Mouse (Mus musculus): ENCODE data around the gene Nt5c2.
"Not testable (repeated sequence)": the region's sequence is repeated elsewhere in the genome, so short reads cannot be mapped to it uniquely, and the experiment has no call there.

The Nt5c2 gene

DNA sequence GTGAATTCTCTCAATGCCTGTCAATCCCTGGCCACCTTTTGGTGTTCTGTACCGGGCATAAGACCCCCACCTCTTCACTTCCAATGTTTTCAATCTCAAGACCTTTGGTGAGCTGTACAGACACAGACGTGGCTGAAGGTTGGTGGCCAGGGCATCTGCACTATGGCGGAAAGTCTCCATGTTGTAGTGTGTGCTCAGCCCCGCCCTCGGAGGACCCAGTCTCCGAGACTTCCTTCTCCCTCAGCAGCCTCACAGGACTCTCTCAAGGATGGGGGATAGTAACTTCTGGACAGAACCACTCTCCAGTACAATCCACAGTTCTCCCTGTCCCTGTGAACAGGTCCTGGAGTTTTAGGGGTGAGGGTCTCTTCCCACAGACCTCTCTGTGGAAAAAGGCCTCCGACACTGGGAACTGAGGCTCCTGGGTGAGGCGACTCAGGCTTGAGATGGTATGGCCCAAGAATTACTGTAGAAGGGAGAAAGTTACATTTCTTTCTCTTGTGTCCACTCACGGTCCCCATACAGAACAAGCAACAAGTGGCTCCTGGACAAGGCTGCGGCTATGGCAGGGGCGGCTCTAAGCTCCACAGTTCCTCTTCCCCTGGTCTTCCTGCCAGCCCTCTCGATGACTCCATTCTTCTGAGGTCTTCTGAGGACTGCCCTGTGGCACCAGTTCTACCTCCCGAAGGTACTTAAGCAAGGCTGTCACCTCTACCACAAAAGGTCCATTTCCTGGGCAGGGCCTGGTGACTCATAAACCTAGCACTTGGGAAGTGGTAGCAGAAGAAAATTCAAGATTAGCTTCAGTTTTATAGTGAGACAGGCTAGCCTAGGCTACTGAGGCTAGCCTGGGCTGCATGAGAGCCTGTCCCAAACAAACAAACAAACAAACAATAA lies 30.0 kb downstream of the Nt5c2 start:
- no peak for DNase-seq

DNA sequence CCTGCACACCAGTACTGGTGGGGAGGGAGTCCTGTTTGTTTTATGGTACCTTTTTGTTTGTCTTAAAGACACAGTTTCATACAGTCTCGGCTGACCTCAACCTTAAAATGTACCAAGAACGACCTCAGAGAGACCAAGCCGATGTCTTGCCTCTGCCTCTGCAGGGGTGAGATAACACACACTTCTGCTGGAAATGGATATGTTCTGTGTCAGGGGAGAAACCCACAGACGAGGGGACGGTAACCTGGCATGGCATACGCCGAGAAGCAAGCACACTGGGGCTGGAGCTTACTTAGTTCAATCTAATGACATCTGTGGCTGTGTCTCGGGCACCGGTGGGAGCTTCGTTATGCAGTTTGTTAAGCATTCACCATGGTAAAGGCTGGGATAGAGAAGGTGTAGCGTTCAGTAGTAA lies 31.0 kb downstream of the Nt5c2 start:
- no peak for DNase-seq

DNA sequence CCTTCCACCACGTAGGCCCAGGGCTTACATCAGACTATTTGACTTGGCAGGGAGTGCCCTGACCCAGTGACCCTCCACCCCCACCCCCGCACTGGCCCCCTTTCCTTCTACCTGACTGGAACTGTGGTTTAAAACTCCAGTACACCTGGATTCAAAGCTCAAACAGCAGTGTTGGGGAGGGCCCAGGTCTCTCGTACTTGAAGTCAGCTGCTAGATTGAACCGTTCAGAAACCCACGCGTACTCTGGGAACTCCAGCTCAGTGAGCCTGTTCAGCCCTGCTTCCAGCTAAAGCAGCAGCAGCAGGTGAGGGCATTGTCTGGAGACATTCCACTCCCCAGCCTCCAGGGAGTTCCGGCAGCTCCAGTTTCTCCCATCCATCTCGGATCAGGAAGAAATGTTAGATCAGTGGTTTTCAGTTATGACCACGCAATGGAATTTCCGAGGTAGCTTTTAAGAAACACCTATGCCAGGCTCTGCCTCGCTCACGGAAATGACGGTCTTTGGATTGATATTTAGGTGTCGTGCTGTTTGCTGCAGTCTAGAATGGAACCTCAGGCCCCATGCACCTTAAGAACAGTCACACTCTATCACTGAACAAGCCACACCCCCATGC lies 31.5 kb downstream of the Nt5c2 start:
- DNase-seq = no peak

DNA sequence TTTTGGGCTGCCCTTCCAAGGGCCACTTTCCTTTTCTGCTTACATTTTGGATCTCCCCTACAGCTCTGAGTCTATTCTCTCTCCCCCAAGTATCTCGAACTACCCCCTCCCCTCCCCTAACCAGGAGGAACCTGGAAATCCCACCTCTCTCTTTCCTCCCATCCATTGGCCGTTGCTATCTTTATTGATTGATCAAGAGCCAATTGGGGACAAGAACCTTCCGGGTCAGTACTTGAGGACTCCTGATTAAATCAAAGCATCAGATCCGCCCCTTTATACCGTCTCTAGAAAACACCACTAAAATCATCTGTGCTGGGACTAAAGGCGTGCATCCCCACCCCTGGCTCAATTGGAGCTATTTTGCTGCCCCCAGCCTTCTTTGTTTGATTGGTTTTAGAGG lies 33.5 kb downstream of the Nt5c2 start:
- DNase-seq = no peak

DNA sequence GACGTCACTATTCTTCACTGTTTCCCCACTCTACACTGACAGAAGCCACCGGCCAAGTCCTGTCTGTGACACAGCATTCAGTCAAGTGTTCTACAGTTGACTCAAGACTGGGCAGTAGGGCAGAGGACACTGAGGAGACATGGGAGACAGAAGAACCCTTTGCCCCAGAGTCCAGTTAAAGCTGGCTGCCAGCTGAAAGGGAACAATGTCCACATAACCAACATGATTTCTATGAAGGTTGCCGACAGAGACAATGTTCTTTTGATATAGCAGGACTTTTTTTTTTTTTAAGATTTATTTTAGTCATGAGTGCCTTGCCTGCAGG lies 35.2 kb downstream of the Nt5c2 start:
- no peak for DNase-seq

DNA sequence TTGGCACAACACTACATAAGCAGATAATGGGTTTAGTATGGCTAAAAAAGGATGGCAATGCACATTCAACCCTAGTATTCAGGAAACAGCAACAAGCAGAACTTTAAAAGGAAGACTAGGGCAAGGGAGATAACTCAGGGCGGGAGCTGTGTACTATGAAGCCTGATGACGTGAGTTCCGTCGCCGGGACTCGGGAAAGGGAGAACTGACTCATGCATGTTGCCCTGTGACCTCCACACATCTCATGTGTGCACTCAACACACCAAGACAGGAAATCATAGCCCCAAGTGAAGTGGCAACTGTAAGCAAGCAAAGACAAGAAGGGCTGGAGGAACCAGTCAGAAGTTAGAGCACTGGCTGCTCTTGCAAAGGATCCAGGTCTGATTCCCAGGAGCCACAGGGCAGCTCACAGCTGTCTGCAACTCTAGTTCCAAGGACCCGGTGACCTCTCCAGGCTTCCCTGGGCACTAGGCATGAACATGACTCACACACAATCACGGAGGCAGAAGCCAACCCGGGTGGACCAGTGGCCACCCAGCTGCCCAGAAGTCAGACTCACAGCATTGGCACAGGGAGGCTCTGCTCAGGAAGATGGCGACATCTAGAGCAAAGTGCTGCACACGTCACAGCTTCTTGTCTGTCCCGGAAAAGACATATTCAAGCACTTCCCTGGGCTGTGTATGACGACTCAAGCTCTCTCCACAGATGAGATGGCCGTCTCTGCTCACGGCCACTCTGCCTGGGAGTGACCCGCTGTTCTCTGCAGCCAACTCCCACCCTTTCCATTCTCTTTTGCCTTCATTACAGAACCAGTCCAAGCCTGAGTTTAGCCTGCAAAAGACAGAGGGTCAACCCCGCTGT lies 35.8 kb downstream of the Nt5c2 start:
- no peak for DNase-seq

DNA sequence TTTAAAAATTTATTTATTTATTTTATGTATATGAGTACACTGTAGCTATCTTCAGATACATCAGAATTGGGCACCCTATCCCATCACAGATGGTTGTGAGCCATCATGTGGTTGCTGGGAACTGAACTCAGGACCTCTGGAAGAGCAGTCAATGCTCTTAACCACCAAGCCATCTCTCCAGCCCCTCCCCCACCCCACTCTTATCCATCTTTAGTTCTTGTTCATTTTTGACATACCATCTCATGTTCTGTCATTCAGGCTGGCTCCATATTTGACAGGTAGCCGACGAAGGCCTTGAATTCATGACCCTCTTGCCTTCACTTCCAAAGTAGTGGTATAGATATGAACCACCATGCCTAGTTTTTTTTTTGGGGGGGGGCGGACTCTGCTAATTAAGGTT lies 36.9 kb downstream of the Nt5c2 start:
- not testable (repeated sequence) for DNase-seq

DNA sequence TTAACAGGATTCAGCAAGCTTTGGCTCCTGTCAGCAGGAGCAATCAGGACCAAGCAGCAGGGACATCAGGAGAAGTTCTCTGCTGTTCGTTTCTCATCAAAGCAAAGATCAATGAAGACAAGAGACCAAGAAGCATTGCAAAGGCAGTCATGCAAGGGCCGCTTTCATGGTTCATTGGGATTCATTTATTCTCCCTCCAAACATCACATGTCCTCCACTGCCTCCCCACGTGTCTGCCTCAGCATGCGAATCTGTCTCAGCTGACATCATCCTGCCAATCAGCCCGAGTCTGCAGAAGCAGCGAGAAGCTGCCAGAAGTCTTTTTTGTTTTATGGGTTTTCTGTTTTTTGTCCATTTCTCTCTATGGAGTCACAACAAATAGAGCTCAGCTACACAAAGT lies 37.5 kb downstream of the Nt5c2 start:
- no peak for DNase-seq

DNA sequence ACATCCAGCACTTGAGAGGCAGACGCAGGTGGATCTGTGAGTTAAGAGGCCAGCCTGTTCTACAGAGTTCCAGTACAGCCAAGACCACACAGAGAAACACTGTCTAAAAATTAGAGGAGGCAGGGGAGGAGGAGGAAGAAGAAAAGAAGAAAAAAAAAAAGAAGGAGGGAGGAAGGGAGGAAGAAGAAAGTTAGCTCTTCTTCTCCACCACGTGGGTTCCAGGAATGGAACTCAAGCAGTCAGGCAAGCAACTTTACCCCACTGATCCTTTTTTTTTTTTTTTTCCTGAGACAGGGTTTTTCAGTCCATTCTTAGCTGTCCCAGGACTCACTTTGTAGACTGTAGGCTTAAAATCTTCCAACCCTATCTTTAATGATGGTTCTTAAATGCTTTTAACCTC lies 38.2 kb downstream of the Nt5c2 start:
- DNase-seq = no peak

DNA sequence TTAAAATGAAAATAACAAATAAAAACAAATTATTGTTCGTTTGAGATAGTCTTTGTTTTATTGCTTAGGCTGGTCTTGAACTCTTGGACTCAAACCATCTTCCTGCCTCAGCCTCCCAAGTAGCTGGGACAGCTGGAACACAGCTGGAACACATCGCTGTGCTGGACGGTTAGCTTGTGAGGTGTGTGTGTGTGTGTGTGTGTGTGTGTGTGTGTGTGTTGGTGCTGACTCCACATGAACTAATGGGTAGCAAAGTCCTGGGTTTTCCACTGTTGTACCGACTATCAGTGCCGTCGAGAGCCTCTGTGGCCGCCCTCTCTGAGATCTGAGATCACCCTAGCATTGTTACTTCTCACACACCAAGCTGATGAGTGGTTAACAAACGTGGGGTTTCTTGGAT lies 39.0 kb downstream of the Nt5c2 start:
- no peak for DNase-seq

DNA sequence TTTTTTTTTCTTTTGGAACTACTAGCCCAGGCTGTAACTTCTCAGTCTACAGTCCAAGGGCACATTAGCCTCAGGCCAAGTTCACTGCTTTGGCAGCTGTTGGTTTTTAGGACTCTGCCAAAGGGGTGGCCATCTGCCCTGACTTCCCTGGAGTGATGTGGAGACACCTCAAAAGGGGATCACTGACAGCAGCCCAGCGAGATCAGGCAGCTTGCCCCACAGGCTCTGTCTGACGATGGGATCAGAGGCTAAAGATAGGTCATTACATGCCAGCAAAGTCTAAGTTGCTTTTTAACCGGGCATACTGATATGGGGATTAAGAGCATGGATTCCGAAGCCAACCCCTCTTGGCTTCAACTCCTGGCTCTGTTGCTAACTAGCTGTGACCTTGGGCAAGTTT lies 39.4 kb downstream of the Nt5c2 start:
- DNase-seq = no peak

DNA sequence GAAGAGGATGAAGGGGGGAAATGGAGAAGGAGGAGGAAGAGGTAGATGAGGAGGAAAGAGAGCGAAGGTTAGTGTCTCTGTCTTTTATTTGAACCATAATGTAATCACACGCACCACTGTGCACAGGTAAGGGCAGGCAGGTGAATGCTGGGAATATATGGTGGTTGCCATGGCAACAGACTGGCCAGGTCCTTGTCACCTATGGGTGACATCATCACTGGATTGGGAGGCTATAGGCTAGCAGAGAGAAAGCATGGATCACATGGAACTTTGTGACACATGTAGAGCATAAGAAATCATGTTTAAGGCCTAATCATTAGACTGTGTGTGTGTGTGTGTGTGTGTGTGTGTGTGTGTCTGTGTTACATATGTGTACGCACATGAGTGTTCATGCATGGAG lies 42.8 kb downstream of the Nt5c2 start:
- no peak for DNase-seq

DNA sequence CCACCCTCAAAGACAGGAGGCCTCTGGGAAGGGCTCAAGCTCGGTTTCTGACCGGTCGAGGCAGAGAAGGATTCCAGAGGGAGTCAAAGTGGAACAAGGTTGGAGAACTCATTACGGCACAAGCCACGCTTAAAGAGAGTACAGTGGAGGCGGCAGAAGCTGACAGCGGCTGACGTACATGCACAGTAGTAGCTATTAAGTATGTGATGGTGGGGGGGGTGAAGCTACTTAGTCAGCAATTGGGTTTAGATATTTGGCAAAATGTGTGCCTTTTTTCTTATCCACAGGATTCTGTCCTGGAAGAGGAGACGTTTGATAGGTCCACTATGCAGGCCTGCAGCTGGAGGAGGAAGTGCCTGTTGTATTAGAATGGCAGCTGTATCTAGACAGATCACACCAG lies 43.2 kb downstream of the Nt5c2 start:
- DNase-seq = no peak

DNA sequence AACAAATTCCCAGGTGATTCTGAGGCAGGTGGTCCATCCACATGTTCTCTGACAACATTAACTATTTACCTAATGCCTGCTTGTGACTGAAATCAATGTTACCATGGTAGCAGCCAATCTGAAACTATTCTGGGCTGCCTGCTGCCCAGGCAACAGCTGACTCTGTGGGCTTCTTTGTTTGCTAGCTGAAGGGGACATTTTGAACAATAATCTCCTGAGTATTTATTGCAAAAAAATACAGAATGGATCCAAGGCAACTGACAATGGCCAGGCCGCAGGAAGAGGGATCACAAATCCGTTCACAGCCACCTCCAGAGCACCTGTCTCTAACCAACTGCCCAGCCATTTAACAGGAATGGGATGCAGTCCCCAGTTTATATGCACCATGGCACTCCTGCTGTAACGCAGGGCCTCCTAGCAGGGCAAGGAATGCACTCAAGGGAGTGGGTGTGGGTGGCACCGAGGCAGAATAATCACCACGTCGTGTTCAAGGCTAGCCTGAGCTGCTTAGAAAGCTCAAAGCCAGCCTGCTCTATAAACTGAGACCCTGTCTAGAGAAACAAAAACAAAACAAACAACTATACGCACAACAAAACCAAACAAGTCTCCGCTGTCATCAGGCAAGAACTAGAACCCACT lies 43.8 kb downstream of the Nt5c2 start:
- DNase-seq = no peak

DNA sequence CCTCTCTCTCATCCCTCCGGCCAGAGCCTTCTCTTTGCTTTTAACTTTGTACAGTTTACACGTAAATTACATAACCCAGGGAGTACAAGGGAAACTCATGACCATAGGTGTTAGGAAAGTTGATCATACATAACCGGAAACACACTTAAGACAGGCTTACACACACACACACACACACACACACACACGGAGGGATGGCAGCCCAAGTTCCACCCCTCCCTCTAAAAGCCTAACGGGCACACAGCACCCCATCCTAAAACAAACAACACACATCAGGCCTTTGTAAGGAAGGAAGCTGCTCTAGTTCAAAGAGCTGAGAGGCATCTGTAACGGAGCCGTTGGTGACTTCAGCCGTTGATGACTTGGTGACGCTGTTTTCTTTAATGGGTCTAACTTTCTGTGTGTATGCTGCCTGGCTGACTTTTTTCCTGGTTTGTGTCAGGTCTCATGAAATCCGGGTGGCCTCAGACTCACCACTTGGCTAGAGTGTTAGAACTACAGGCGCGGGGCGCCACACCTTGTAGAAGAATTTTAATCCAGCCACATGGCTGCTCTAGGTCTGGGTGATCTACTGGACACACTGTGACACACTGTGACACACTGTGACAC lies 44.7 kb downstream of the Nt5c2 start:
- DNase-seq = no peak

DNA sequence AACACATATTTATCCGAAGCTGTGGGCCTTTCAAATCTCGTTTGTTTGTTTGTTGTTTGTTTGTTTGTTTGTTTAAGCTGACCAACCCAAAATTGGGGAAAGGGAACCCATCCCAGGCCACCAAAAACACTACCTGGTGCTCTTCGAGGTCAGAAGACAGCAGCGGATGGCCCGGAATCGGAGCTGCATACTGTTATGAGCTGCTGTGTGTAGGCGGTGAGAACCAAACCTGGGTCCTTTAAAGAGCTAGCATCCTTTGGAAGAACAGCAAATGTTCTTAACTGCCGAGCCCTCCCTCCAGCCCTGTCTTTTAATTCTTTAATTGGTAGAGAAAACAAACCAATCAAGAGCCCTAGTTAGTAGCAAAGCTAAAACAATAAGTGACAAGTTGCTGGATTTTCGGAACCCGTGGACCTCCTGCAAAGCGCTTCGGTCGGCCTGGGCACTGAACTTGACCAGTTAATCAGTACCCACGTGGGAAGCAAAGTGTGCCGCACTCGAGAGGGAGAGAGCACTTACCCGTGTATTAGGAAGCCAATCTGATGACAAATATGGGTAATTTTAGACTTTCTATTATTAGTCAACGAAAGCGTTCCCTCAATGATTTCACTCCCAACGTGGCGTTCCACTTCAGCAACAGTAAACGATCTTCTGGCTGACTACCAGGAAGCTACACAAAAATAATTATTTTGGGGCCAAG lies 45.5 kb downstream of the Nt5c2 start:
- no peak for DNase-seq

DNA sequence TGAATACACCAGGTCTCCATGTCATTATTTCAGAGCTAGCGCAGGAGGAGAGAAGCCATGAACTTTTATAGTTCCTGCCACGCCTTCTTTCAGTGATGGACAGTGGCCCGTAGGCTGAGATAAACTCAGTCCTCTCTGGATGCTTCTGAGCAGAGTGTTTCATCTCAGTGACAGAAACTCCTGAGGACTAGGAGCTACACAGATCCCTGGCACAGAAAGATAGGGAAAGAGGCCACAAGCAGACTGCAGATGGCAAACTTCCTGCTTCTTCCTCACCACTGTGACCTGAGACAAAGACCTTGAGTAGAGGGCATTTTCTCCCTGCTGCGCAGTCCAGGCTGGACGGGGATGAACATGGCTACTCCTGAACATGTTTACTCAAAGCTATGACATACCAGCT lies 46.1 kb downstream of the Nt5c2 start:
- DNase-seq = no peak

DNA sequence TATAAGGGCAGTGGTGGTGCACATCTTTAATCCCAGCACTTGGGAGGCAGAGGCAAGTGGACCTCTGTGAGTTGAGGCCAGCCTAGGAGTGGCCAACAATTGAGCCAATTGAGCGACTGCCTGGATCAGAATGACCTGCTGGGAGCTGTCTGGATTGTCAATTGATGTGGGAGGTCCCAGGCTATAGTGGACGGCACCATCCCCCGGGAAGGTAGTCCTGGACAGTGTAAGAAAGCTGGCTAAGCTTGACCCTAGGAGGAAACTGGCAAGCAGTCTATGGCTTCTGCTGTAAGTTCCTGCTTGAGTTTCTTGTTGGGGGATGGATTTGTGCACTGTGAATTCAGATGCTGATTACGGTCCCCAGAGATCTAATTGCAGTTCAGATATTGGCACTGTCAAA lies 47.1 kb downstream of the Nt5c2 start:
- no peak for DNase-seq

DNA sequence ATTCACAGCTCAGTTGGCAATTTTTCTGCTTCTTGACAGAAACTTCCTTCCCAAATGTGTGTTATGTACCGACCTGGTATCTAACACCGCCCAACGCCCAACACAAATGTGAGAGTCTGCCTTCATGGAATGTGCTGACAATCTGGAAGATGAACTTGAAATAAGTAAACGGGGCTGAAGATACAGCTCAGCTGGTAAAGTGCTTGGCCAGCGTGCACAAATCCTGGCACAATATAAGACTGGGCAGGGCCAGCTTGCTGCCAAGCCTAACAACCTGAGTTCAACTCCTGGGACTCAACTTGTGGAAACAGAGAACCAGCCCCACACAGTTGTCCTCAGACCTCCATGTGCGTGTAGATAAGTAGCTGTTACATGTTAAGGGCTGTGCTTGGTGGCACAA lies 48.6 kb downstream of the Nt5c2 start:
- no peak for DNase-seq

DNA sequence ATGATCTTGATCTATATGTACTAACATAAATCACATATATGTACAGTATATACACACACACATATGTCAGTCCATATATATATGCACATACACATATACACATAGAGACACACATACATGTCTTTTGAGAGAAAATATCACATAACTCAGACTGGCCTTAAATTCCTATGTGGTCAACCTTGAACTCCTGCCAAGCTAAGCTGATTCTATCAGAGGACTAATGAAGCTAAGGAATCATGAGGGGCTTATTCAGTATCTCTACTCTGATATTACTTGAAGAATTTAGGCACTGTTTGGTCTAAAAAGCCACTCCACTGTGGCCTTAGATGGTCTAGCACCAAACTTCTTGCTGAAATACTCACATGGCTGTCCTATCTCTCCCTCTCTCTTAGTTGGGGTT lies 49.5 kb downstream of the Nt5c2 start:
- no peak for DNase-seq

DNA sequence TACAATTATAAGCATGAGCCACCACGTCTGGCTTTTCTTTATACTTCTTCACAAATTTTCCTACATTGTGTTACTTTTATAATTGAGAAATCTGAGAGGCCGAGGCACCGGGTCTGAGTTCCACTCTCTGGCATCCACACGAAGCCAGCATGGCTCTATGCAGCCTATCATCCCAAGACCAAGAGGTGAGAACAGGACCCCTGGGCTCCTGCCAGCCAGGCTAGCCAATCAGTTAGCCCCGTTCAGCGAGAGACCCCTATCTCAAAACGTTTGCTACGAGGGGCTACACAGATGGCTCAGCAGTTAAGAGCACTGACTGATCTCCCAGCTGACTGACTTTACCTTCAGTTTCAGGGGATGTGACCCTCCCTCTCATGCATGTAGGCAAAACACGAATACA lies 50.6 kb downstream of the Nt5c2 start:
- DNase-seq = no peak

DNA sequence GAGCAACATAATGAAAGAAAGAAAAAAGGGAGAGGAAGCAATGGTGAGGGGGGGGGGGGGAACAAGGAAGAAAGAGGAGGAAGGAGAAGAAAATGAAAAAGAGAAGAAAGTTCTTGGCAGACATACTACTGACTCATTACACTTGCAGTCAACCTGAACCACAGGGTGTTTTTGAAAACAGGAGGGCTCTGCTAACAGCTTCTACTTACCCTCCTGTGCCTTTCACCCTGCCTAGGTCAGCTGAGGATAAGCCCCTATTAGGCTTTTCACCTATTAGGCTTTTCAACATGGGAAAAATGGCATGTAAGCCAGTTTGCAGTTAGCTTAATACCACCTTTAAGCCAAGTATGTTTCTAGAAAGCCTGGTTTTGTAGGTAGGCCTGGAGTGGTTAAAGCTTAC lies 51.5 kb downstream of the Nt5c2 start:
- no peak for DNase-seq

All from right cerebral cortex, postnatal 4 days (tissue).